Mouse (Mus musculus) kidney, adult 2 months (tissue): ENCODE data around the gene Parp14.

Experiments used
- CTCF ChIP-seq: fragments of 200-500 bp; conservative IDR thresholded peaks from 2 replicates; pipeline ENCODE4 v1.5.1; 2011; ENCODE audit warnings: low read depth, mild to moderate bottlenecking, control low read depth, low read length, moderate library complexity, mixed read lengths; ENCODE audit not compliant: insufficient read depth, insufficient read length
- POLR2A ChIP-seq: fragments of 200-500 bp; IDR thresholded peaks from one replicate; pipeline ENCODE4 v1.6.1; 2011; ENCODE audit warnings: low read depth, low read length, control low read depth

GRCm38 (mm10) chr16:35905355-35905754, 34.0 kb upstream of the Parp14 start:
- TF ChIP-seq POLR2A (no peak), CTCF (no peak)
